Mouse (Mus musculus): ENCODE results near the gene Tmem183a.

Tmem183a gene

GRCm38 (mm10) chr1:134345075-134345474 is 16.7 kb downstream of the Tmem183a start:
- in situ Hi-C loops (cut with MboI; ENCODE audit: low sequenced_read_pairs) = no loop called here

GRCm38 (mm10) chr1:134344005-134344950 is 17.5 kb downstream of the Tmem183a start:
- in situ Hi-C loops (cut with MboI; ENCODE audit: low sequenced_read_pairs) = no loop called here

DNA sequence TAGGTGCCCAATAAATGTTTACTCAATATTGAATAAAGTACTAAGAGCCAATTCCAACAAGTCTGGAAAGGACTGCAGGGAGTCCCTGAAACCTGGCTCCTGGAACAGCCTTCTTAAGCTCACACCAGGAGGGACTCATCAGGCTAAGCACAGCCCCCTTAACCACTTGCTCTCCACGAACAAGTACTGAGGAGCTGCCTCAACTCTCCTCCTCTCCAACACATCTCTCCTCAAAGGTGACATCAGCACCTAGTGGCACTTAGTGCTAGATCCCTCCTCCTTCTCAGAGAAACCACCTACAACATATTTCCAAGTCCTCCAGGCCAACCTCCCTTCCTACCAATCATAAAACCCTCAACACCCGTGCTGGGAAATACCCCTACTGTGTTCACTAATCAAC is 18.2 kb downstream of the Tmem183a start:
- in situ Hi-C loops (cut with MboI; ENCODE audit: low sequenced_read_pairs) = no loop called here

DNA sequence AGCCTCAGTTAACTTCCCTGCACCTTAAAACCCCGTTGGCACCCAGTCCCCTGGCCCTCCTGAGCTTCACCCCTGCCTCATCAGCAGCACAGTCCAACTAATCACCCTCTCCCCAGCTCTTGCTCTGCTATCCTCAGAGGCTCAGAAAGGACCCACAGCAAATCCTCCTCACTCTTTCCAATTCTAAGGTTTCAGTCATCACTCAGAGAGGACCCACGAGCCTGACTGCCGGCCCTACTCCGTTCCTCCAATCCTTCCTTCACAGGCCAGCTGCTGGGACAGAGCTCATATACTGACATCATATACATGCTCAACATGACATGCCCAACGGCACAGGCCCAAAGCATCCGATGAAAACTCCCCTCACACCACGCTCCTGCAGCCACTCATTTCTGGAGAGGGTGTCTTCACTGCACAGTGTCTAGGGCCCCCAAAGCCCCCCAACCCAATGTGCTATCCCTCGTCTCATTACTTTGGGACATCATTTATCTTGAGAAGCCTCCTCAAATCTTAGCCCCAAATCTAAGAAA is 18.9 kb downstream of the Tmem183a start:
- in situ Hi-C loops (cut with MboI; ENCODE audit: low sequenced_read_pairs) = no loop called here

- in situ Hi-C loops (cut with MboI; ENCODE audit: low sequenced_read_pairs) = no loop called here
Measured at GRCm38 (mm10) chr1:134342278-134342664, 19.5 kb downstream of the Tmem183a start.

- in situ Hi-C loops (cut with MboI; ENCODE audit: low sequenced_read_pairs) = no loop called here
Measured at GRCm38 (mm10) chr1:134341641-134342277, 20.0 kb downstream of the Tmem183a start.

GRCm38 (mm10) chr1:134339757-134340619 is 21.8 kb downstream of the Tmem183a start:
- in situ Hi-C loops (cut with MboI; ENCODE audit: low sequenced_read_pairs) = no loop called here

- in situ Hi-C loops (cut with MboI; ENCODE audit: low sequenced_read_pairs) = no loop called here
Measured at GRCm38 (mm10) chr1:134339162-134339561, 22.6 kb downstream of the Tmem183a start.

GRCm38 (mm10) chr1:134336958-134337710 is 24.6 kb downstream of the Tmem183a start:
- in situ Hi-C loops (cut with MboI; ENCODE audit: low sequenced_read_pairs) = no loop called here

- in situ Hi-C loops (cut with MboI; ENCODE audit: low sequenced_read_pairs) = no loop called here
Measured at GRCm38 (mm10) chr1:134335924-134336810, 25.6 kb downstream of the Tmem183a start.

DNA sequence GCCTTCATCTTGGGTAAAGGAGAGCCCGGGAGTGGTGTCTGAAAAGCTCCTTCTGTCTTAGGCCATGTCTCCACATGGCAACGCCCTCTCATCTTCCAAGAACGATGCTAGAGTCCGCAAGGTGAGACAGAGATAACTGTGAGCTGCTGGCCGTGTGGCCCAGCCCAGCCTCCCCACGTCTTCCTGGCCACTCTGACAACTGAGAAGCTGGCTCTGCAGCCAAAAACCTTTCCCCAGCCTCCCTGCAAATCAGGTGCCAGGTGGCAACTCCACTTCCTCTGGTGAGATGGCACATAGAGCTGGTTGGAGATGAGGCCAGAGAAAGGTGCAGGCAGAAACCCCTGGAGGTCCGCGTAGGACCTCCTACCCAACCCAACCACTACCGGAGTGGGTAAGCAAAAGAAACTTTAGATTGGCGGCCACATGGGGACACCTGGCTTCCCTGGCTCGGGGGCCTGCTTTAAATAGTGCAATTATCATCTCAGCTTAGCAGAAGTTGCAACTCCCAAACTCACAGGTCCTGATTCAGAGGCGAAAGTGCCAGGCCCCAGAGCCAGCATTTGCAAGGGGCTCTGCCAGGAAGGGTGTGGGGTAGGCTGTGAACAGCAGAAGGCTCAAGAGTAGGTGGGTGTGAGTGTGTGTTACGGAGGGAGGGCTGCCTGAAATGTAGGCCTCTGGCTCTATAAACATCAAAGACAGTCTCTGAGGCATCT is 26.4 kb downstream of the Tmem183a start:
- in situ Hi-C loops (cut with MboI; ENCODE audit: low sequenced_read_pairs) = no loop called here

GRCm38 (mm10) chr1:134334111-134334827 is 27.5 kb downstream of the Tmem183a start:
- in situ Hi-C loops (cut with MboI; ENCODE audit: low sequenced_read_pairs) = no loop called here

DNA sequence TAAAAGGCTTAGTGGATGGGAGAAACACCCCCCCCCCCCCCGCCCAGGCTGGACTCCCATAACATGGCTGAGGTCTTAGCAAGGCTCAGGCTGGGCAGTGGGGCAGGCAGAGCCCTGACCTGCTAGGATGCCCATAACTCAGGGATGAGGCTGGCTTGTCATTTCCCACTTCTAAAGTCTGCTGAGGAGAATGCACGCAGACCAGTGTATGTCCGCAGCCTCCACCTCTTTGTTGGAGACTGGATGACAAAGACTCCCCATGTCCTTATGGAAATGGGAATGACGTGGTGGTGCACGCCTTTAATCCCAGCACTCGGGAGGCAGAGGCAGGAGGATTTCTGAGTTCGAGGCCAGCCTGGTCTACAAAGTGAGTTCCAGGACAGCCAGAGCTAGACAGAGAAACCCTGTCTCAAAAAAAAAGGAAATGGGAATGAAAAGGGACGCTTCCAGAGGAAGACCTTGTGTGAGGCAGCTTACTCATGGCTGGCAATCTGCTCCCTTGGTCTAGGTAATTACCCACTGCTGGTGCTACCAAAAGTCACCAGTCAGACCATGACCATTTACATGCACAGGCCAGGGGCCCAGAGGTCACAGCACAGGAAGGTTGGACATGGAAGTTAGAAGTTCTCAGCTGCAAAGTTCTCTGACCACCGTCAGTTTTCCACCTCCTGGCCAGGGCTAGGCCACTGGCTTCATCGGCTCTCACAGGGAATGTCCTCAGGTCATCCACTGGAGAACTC is 28.2 kb downstream of the Tmem183a start:
- in situ Hi-C loops (cut with MboI; ENCODE audit: low sequenced_read_pairs) = no loop called here

DNA sequence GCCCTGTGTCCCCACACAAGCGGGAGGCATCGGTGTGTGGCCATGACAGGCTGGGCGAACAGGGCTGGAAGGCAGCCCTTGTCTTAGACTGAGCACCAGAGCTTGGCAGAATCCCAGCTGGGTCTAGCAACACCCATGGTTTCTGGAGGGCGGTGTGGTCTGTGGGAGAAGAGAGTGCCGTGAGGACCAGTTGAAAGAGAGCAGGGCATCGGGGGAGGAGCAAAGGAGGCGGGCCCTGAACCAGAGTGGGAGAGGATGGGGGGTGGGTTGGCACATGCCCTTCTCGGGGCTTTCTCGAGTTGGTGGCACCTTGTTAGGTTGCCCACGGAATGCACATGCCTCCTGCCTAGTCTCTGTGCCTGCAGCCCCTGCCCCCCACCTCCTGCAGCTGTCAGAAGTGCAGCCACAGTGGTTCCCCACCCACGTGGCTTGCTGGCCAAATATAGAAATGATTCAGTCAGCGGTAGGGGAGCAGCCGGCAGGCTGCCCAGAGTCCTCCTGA is 29.0 kb downstream of the Tmem183a start, which contains the start of gene Ppfia4:
TSS of gene Ppfia4 (minus strand) at position 159 of the 502 bp plus-strand sequence.
- in situ Hi-C loops (cut with MboI; ENCODE audit: low sequenced_read_pairs) = no loop called here

DNA sequence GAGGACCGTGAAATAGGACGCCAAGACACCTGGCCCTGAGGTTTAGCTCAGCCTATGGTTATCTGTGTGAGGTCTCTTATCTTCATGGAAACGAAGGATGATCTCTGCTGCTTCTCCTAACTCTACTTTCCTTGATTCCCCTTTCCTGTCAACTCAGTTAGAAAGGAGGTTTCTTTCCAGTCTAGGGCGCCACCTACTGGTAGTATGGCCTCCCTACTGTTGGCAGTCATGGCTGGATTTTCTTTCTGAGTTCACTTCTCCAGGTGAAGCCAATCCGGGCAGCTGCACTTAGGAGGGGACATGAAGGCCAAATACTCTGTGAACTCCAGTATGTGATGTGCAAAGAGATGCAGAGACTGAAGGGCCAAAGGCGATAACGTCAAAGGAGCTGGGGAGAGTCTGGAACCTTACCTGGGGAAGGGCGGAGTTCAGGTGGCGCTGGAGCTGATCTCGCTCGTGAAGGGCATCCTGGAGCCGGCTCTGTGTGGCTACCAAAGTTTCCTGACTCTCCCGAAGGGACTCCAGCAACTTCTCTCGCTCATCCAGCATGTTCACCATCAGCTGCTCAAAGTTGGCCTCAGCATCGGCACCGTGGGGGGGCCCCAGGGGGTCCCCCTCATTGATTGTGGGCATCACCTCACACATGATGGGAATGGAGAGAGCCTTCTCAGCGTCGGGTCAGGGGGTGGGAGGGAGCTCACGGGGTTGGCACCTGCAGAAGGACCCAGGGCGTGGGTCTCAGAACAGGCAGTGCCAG is 29.7 kb downstream of the Tmem183a start:
- in situ Hi-C loops (cut with MboI; ENCODE audit: low sequenced_read_pairs) = no loop called here

DNA sequence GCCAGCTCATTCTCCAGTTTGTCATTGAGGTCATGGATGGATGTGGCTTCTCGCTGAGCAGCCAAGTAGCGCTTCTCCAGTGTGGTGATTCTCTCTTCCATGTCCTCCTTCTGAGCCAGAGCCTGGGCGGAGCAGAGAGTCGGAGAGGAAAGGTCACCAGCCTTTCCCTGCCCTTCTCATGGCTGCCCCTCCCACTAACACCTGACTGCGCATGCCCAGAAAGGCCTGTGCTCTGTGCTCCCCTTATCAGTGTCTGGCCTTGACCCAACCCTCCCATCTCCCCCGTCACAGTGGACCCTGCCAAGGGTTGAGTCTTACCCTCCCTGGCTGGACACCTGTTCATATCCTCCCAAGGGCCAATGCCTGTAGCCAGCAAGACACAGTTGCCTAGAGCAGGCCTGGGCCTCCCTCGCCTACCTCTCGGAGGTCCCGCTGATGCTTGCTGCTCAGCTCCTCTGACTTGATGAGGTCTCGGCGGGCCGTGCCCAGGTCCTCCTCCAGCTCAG is 34.9 kb downstream of the Tmem183a start:
- in situ Hi-C loops (cut with MboI; ENCODE audit: low sequenced_read_pairs) = no loop called here
